Mouse (Mus musculus) olfactory bulb, adult 2 months (tissue): ENCODE data around the gene Acsf2.

Experiments used
- CTCF ChIP-seq: fragments of 200-500 bp; IDR thresholded peaks from 2 replicates; pipeline ENCODE4 v1.5.1; 2012; ENCODE audit warnings: low read depth, mild to moderate bottlenecking, low read length, moderate library complexity; ENCODE audit not compliant: insufficient read depth
- POLR2A ChIP-seq: fragments of 200-500 bp; IDR thresholded peaks from 2 replicates; pipeline ENCODE4 v1.6.1; 2012; ENCODE audit warnings: mild to moderate bottlenecking, low read depth, low read length, moderate library complexity; ENCODE audit not compliant: insufficient read depth

- TF ChIP-seq POLR2A: no peak
- TF ChIP-seq CTCF: no peak
Measured at GRCm38 (mm10) chr11:94634431-94634830, 32.8 kb upstream of the Acsf2 start.
